Mouse (Mus musculus): ENCODE measurements around the gene Prep. TPM values are rescaled to one million over a fixed set of nuclear protein-coding genes. Genes with fewer than 3 reads are reported as not detected.
A peak's percentile ranks its signal among the peaks of the same experiment; 100 is the strongest.

Gene Prep
- polyA plus RNA-seq, 1 experiment from 2014 or later: 24.2 TPM

DNA sequence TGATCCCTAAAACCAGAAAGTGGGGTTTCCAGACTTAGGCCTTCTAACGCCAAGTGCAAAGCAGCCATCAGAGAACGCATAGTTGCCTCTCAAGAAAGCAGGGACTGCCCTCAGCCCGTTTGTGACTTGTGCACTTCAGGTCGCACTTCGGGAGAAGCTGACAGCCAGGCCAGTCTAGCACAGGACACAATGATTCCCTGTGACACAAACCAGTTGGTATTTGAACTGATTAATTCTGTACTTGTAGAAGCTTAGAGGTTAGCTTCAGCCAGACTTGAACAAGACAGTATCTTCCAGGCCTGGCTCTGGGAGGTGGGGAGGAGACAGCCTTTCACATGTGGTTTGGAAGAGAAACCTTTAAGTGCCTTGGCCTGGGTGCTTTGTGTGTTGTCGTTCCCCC lies 56.0 kb downstream of the Prep start:
- 68% methylated on average over 6 of the region's 6 CpGs for WGBS
- Histone ChIP-seq H3K4me3 (ENCODE audit: low read length) (no peak overlapping the region), H3K4me1 (ENCODE audit: control insufficient read depth, insufficient read depth, low read length) (no peaks in the 10 kb centered on the region), H3K9ac (ENCODE audit: low read depth, low read length) (no peak overlapping the region), H3K27ac (ENCODE audit: low read length) (no peak overlapping the region), H3K27me3 (replicated peaks; ENCODE audit: control insufficient read depth, insufficient read depth, low read length) (no peaks in the 10 kb centered on the region), H3K9me3 (ENCODE audit: control insufficient read depth, low read length) (no peaks in the 10 kb centered on the region), H3K36me3 (ENCODE audit: control insufficient read depth, insufficient read depth, low read length) (peaks cover 3% of the 10 kb centered on the region), H3K4me2 (ENCODE audit: low read depth, low read length) (no peak overlapping the region)
- ATAC-seq: no peak

GRCm38 (mm10) chr10:45129105-45129504 lies 62.1 kb downstream of the Prep start:
- H3K4me2 ChIP-seq (ENCODE audit: low read depth, low read length): no peak overlapping the region
- 0 out of 2 replicates have a peak, but pooled peaks cover 4% of the 10 kb centered on the region for H3K4me1 ChIP-seq (ENCODE audit: control insufficient read depth, insufficient read depth, low read length)
- WGBS: 63% methylated on average over 11 of the region's 11 CpGs
- no peak for ATAC-seq
- no peaks in the 10 kb centered on the region for H3K27me3 ChIP-seq (replicated peaks; ENCODE audit: control insufficient read depth, insufficient read depth, low read length)
- no peak overlapping the region for H3K4me3 ChIP-seq (ENCODE audit: low read length)
- H3K36me3 ChIP-seq (ENCODE audit: control insufficient read depth, insufficient read depth, low read length): peaks cover 3% of the 10 kb centered on the region; the same call in 1 of the 2 replicates
- no peak overlapping the region for H3K27ac ChIP-seq (ENCODE audit: low read length)
- no peak overlapping the region for H3K9ac ChIP-seq (ENCODE audit: low read depth, low read length)
- no peaks in the 10 kb centered on the region for H3K9me3 ChIP-seq (ENCODE audit: control insufficient read depth, low read length)

DNA sequence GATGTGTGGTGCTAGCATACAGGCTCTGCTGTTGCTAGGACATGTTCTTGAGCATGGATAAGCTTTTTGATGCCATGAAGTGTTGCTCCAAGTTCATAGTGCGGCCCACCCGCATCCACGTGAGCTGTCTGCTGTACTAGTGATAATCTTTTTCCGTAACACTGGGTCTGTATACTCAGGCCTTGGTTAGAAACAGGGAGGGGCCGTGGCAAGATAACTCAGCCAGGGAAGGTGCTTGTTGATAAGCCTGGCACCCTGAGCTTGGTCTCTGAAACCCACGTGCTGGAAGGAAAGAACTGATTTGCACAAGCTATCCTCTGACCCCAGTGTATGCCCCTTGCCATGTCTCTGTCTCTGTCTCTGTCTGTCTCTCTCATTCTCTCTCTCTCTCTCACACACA lies 63.0 kb downstream of the Prep start:
- H3K27ac ChIP-seq (ENCODE audit: low read length): no peak overlapping the region
- H3K36me3 ChIP-seq (ENCODE audit: control insufficient read depth, insufficient read depth, low read length): peaks cover 3% of the 10 kb centered on the region; the same call in 1 of the 2 replicates
- H3K4me3 ChIP-seq (ENCODE audit: low read length): no peak overlapping the region
- H3K4me2 ChIP-seq (ENCODE audit: low read depth, low read length): no peak overlapping the region
- H3K27me3 ChIP-seq (replicated peaks; ENCODE audit: control insufficient read depth, insufficient read depth, low read length): no peaks in the 10 kb centered on the region
- 0 out of 2 replicates have a peak, but pooled peaks cover 4% of the 10 kb centered on the region for H3K4me1 ChIP-seq (ENCODE audit: control insufficient read depth, insufficient read depth, low read length)
- ATAC-seq: peak; percentile 92
- H3K9me3 ChIP-seq (ENCODE audit: control insufficient read depth, low read length): no peaks in the 10 kb centered on the region
- H3K9ac ChIP-seq (ENCODE audit: low read depth, low read length): no peak overlapping the region
- WGBS: 67% methylated on average over 6 of the region's 6 CpGs

- Histone ChIP-seq H3K27ac (ENCODE audit: low read length) (no peak overlapping the region), H3K4me2 (ENCODE audit: low read depth, low read length) (no peak overlapping the region), H3K4me3 (ENCODE audit: low read length) (no peak overlapping the region), H3K36me3 (ENCODE audit: control insufficient read depth, insufficient read depth, low read length) (peaks cover 5% of the 10 kb centered on the region; the same call in 1 of the 2 replicates), H3K9ac (ENCODE audit: low read depth, low read length) (no peak overlapping the region), H3K9me3 (ENCODE audit: control insufficient read depth, low read length) (no peaks in the 10 kb centered on the region), H3K4me1 (ENCODE audit: control insufficient read depth, insufficient read depth, low read length) (0 out of 2 replicates have a peak, but pooled peaks cover 4% of the 10 kb centered on the region), H3K27me3 (replicated peaks; ENCODE audit: control insufficient read depth, insufficient read depth, low read length) (no peaks in the 10 kb centered on the region)
- 71% methylated on average over 4 of the region's 4 CpGs for WGBS
- no peak for ATAC-seq
These were observed 65.4 kb downstream of the Prep start for GRCm38 (mm10) chr10:45132371-45132770.

DNA sequence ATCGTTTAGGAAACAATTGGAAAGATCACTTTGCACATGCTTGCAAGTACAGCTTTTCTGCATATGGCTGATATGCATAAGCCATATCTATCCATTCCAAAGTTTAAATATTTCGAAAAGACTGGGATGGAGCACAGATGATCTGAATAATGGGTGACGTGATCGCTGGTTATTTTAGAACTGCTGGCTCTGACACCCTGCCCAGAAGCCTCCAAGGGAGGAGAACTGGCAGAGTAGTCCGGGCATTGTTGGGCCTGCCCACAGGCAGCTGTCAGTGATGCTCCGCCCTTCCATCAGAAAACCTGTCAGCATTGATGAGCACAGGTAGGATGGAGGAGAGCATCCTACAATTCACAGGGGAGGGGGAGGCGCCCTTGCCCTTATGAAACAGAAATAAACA lies 69.8 kb downstream of the Prep start:
- ATAC-seq: no peak

GRCm38 (mm10) chr10:45139910-45140309 lies 72.9 kb downstream of the Prep start:
- no peaks in the 10 kb centered on the region for H3K9me3 ChIP-seq (ENCODE audit: control insufficient read depth, low read length)
- 0 out of 2 replicates have a peak, but pooled peaks cover 3% of the 10 kb centered on the region for H3K36me3 ChIP-seq (ENCODE audit: control insufficient read depth, insufficient read depth, low read length)
- no peak for ATAC-seq
- no peak overlapping the region for H3K9ac ChIP-seq (ENCODE audit: low read depth, low read length)
- H3K27ac ChIP-seq (ENCODE audit: low read length): no peak overlapping the region
- WGBS: 74% methylated on average over 4 of the region's 4 CpGs
- no peak overlapping the region for H3K4me2 ChIP-seq (ENCODE audit: low read depth, low read length)
- no peaks in the 10 kb centered on the region for H3K27me3 ChIP-seq (replicated peaks; ENCODE audit: control insufficient read depth, insufficient read depth, low read length)
- H3K4me3 ChIP-seq (ENCODE audit: low read length): no peak overlapping the region
- no peaks in the 10 kb centered on the region for H3K4me1 ChIP-seq (ENCODE audit: control insufficient read depth, insufficient read depth, low read length)

More for the DNA sequence above, 69.8 kb downstream of the Prep start:
- Histone ChIP-seq H3K4me1 (ENCODE audit: control insufficient read depth, insufficient read depth, low read length) (no peaks in the 10 kb centered on the region), H3K27me3 (replicated peaks; ENCODE audit: control insufficient read depth, insufficient read depth, low read length) (no peaks in the 10 kb centered on the region), H3K9me3 (ENCODE audit: control insufficient read depth, low read length) (no peaks in the 10 kb centered on the region), H3K4me3 (ENCODE audit: low read length) (no peak overlapping the region), H3K4me2 (ENCODE audit: low read depth, low read length) (no peak overlapping the region), H3K9ac (ENCODE audit: low read depth, low read length) (no peak overlapping the region), H3K36me3 (ENCODE audit: control insufficient read depth, insufficient read depth, low read length) (peaks cover 3% of the 10 kb centered on the region; the same call in 1 of the 2 replicates), H3K27ac (ENCODE audit: low read length) (no peak overlapping the region)
- WGBS: 89% methylated on average over 7 of the region's 7 CpGs

- H3K4me2 ChIP-seq (ENCODE audit: low read depth, low read length): no peak overlapping the region
- no peaks in the 10 kb centered on the region for H3K27me3 ChIP-seq (replicated peaks; ENCODE audit: control insufficient read depth, insufficient read depth, low read length)
- WGBS: 87% methylated on average over 7 of the region's 7 CpGs
- no peaks in the 10 kb centered on the region for H3K36me3 ChIP-seq (ENCODE audit: control insufficient read depth, insufficient read depth, low read length)
- H3K4me3 ChIP-seq (ENCODE audit: low read length): no peak overlapping the region
- no peak overlapping the region for H3K27ac ChIP-seq (ENCODE audit: low read length)
- no peaks in the 10 kb centered on the region for H3K9me3 ChIP-seq (ENCODE audit: control insufficient read depth, low read length)
- no peak overlapping the region for H3K9ac ChIP-seq (ENCODE audit: low read depth, low read length)
- no peaks in the 10 kb centered on the region for H3K4me1 ChIP-seq (ENCODE audit: control insufficient read depth, insufficient read depth, low read length)
- no peak for ATAC-seq
These were observed 73.6 kb downstream of the Prep start for GRCm38 (mm10) chr10:45140474-45141212.

DNA sequence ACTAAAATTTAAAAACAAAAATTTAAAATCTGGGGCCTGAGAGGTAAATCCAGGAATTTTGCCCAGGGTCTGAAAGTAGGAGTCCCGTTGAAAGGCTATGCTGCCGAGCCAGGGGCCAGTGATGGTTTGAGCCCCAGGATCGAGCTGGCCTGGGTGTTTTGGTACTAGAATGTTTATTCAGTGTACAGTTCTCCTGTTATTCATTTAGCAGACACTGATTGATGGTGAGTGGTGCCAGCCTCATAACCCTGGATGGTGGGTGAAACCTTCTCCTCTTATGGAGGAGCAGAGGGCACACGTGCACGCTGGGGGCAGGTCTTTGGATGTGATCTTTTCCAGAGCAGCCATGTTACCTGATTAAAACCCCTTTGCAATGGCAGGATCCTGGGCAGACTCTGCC lies 75.4 kb downstream of the Prep start:
- no peak for ATAC-seq
- Histone ChIP-seq H3K9ac (ENCODE audit: low read depth, low read length) (no peak overlapping the region), H3K36me3 (ENCODE audit: control insufficient read depth, insufficient read depth, low read length) (no peaks in the 10 kb centered on the region), H3K4me3 (ENCODE audit: low read length) (no peak overlapping the region), H3K9me3 (ENCODE audit: control insufficient read depth, low read length) (no peaks in the 10 kb centered on the region), H3K4me2 (ENCODE audit: low read depth, low read length) (no peak overlapping the region), H3K27ac (ENCODE audit: low read length) (no peak overlapping the region), H3K4me1 (ENCODE audit: control insufficient read depth, insufficient read depth, low read length) (peaks cover 5% of the 10 kb centered on the region; the same call in 1 of the 2 replicates), H3K27me3 (replicated peaks; ENCODE audit: control insufficient read depth, insufficient read depth, low read length) (no peaks in the 10 kb centered on the region)
- 61% methylated on average over 5 of the region's 5 CpGs for WGBS

- Histone ChIP-seq H3K27ac (ENCODE audit: low read length) (no peak overlapping the region), H3K4me3 (ENCODE audit: low read length) (no peak overlapping the region), H3K4me1 (ENCODE audit: control insufficient read depth, insufficient read depth, low read length) (peaks cover 5% of the 10 kb centered on the region; the same call in 1 of the 2 replicates), H3K4me2 (ENCODE audit: low read depth, low read length) (no peak overlapping the region), H3K36me3 (ENCODE audit: control insufficient read depth, insufficient read depth, low read length) (no peaks in the 10 kb centered on the region), H3K9ac (ENCODE audit: low read depth, low read length) (no peak overlapping the region), H3K27me3 (replicated peaks; ENCODE audit: control insufficient read depth, insufficient read depth, low read length) (no peaks in the 10 kb centered on the region), H3K9me3 (ENCODE audit: control insufficient read depth, low read length) (no peaks in the 10 kb centered on the region)
- WGBS: 92% methylated on average over 6 of the region's 6 CpGs
- no peak for ATAC-seq
These were observed 77.2 kb downstream of the Prep start for GRCm38 (mm10) chr10:45144038-45144817.

Measured in intestine, embryonic 16.5 days (tissue).